Mouse (Mus musculus): Measurements from ENCODE around the gene Gtf3c1. TPM values are rescaled to one million over a fixed set of nuclear protein-coding genes. Genes with fewer than 3 reads are reported as not detected.

Gtf3c1 gene
- polyA plus RNA-seq, 1 experiment, result 40.9 TPM

- Histone ChIP-seq H3K4me1 (ENCODE audit: control insufficient read depth, insufficient read depth, insufficient read length, low read length) (no peaks in the 10 kb centered on the region), H3K4me3 (ENCODE audit: low read depth, low read length) (peak overlapping the region; percentile 31), H3K27ac (ENCODE audit: insufficient read depth, low read depth, low read length) (peak overlapping the region; percentile 73), H3K36me3 (ENCODE audit: control insufficient read depth, insufficient read depth, low read length) (no peaks in the 10 kb centered on the region), H3K27me3 (ENCODE audit: control insufficient read depth, insufficient read depth, low read length) (no peaks in the 10 kb centered on the region)
- WGBS, result 62% methylated on average over 6 of the region's 6 CpGs
- TF ChIP-seq CTCF (IDR thresholded peaks at IDR 0.05; ENCODE audit: extremely low read depth, insufficient read length, insufficient replicate concordance, low read depth, low read length) (no peak), POLR2A (IDR thresholded peaks at IDR 0.05; ENCODE audit: low read depth, low read length) (no peak)
Observed at GRCm38 (mm10) chr7:125607384-125608182, 100.0 kb downstream of the Gtf3c1 start.

GRCm38 (mm10) chr7:125606265-125607164 lies 101.1 kb downstream of the Gtf3c1 start:
- H3K4me3 ChIP-seq (ENCODE audit: low read depth, low read length), result peak overlapping the region; percentile 27; the same call in 1 of the 2 replicates
- TF ChIP-seq CTCF (IDR thresholded peaks at IDR 0.05; ENCODE audit: extremely low read depth, insufficient read length, insufficient replicate concordance, low read depth, low read length), result no peak
- no peak for TF ChIP-seq POLR2A (IDR thresholded peaks at IDR 0.05; ENCODE audit: low read depth, low read length)
- peak overlapping the region; percentile 33; the same call in 1 of the 2 replicates for H3K27ac ChIP-seq (ENCODE audit: insufficient read depth, low read depth, low read length)
- 71% methylated on average over 2 of the region's 2 CpGs for WGBS
- no peaks in the 10 kb centered on the region for H3K36me3 ChIP-seq (ENCODE audit: control insufficient read depth, insufficient read depth, low read length)
- H3K4me1 ChIP-seq (ENCODE audit: control insufficient read depth, insufficient read depth, insufficient read length, low read length), result 0 out of 2 replicates have a peak, but pooled peaks cover 3% of the 10 kb centered on the region
- no peaks in the 10 kb centered on the region for H3K27me3 ChIP-seq (ENCODE audit: control insufficient read depth, insufficient read depth, low read length)

- Histone ChIP-seq H3K36me3 (ENCODE audit: control insufficient read depth, insufficient read depth, low read length) (no peaks in the 10 kb centered on the region), H3K4me1 (ENCODE audit: control insufficient read depth, insufficient read depth, insufficient read length, low read length) (0 out of 2 replicates have a peak, but pooled peaks cover 3% of the 10 kb centered on the region), H3K27me3 (ENCODE audit: control insufficient read depth, insufficient read depth, low read length) (no peaks in the 10 kb centered on the region), H3K27ac (ENCODE audit: insufficient read depth, low read depth, low read length) (no peak overlapping the region), H3K4me3 (ENCODE audit: low read depth, low read length) (peak overlapping the region; percentile 27)
- 21% methylated on average over 4 of the region's 4 CpGs for WGBS
- no peak for TF ChIP-seq CTCF (IDR thresholded peaks at IDR 0.05; ENCODE audit: extremely low read depth, insufficient read length, insufficient replicate concordance, low read depth, low read length)
- no peak for TF ChIP-seq POLR2A (IDR thresholded peaks at IDR 0.05; ENCODE audit: low read depth, low read length)
Observed at GRCm38 (mm10) chr7:125605725-125606139, 101.8 kb downstream of the Gtf3c1 start.

DNA sequence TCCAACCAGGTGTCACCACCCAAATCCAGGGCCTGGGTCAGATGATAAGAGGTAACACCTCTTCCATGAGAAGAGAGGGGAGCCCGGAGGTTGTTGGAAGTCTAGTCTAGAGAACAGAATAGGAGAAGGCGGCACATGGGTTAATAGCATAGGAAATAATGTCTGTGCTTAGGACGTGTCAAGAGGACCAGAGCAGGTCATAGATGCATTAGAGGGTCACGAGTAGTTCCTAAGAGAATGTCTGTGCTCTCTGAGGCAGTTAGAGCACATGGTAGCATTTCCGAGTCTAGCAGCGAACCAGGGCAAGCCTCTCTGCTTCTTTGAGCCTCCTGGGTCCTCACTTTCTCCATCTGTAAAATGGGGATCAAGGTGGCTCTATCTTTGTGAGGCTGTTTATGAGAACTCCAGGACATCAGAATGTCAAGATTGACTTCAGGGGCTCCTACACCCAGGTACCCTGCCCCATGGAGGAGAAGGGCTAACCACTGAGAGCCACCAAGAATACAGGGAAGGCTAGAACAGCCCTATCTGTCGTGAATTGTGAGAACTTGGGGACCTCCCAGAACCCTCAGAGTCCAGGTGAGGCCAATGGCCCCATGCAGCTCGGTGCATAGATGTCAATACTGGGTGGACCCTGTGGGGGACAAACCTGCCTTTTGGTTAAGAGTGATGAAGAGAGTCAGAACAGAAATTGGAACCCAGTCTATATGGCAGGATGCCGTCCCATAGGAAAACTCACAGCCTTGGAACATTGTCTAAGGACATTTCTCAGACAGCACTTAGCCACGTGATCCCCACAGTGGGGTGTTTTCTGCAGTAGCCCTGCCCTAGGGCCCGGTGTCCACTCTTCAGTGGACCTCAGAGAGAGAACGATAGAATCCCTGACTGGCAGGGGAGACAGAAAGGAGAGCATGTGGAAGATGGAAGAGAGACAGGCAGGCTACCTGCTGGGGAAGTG lies 102.9 kb downstream of the Gtf3c1 start:
- TF ChIP-seq CTCF (IDR thresholded peaks at IDR 0.05; ENCODE audit: extremely low read depth, insufficient read length, insufficient replicate concordance, low read depth, low read length) (no peak), POLR2A (IDR thresholded peaks at IDR 0.05; ENCODE audit: low read depth, low read length) (no peak)
- Histone ChIP-seq H3K27me3 (ENCODE audit: control insufficient read depth, insufficient read depth, low read length) (no peaks in the 10 kb centered on the region), H3K36me3 (ENCODE audit: control insufficient read depth, insufficient read depth, low read length) (no peaks in the 10 kb centered on the region), H3K27ac (ENCODE audit: insufficient read depth, low read depth, low read length) (peak overlapping the region; percentile 53; the same call in 1 of the 2 replicates), H3K4me1 (ENCODE audit: control insufficient read depth, insufficient read depth, insufficient read length, low read length) (0 out of 2 replicates have a peak, but pooled peaks cover 3% of the 10 kb centered on the region), H3K4me3 (ENCODE audit: low read depth, low read length) (peak overlapping the region; percentile 38)
- 68% methylated on average over 12 of the region's 12 CpGs for WGBS

DNA sequence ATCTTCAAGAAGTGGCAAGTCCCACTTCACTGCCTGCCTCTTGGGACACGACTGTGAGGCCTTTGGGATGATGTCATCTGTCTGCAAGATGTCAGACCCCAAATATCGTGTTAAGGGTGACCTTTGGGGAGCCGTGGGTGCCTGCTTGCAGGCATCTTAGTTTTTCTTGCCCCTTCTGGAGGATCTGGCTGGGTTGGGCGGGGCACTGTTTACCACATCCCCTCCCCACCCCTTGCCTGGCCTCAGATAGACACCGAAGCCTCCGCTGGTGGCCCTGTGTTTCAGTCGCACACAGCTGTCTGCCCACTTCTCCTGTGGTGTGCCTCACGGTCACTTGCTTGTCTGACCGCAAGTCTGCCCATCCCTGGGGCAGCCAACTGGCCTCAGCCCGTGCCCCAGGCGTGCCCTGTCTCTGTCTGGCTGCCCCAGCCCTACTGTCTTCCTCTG lies 104.4 kb downstream of the Gtf3c1 start, which contains the start of gene Il21r:
Gene Il21r, plus strand, starts transcription at position 245 of the 447 bp plus-strand sequence.
- Histone ChIP-seq H3K4me1 (ENCODE audit: control insufficient read depth, insufficient read depth, insufficient read length, low read length) (0 out of 2 replicates have a peak, but pooled peaks cover 3% of the 10 kb centered on the region), H3K4me3 (ENCODE audit: low read depth, low read length) (peak within 1 kb of the TSS; percentile 63), H3K27ac (ENCODE audit: insufficient read depth, low read depth, low read length) (peak within 1 kb of the TSS; percentile 53), H3K36me3 (ENCODE audit: control insufficient read depth, insufficient read depth, low read length) (no peaks in the 10 kb centered on the region), H3K27me3 (ENCODE audit: control insufficient read depth, insufficient read depth, low read length) (no peaks in the 10 kb centered on the region)
- WGBS, result 39% methylated on average over 11 of the region's 11 CpGs
- TF ChIP-seq POLR2A (IDR thresholded peaks at IDR 0.05; ENCODE audit: low read depth, low read length), result peak; percentile 50; the same call in 1 of the 2 replicates
- no peak for TF ChIP-seq CTCF (IDR thresholded peaks at IDR 0.05; ENCODE audit: extremely low read depth, insufficient read length, insufficient replicate concordance, low read depth, low read length)

Data from small intestine, adult 2 months (tissue).